Mouse (Mus musculus): ENCODE results near the gene Smim13.

DNA sequence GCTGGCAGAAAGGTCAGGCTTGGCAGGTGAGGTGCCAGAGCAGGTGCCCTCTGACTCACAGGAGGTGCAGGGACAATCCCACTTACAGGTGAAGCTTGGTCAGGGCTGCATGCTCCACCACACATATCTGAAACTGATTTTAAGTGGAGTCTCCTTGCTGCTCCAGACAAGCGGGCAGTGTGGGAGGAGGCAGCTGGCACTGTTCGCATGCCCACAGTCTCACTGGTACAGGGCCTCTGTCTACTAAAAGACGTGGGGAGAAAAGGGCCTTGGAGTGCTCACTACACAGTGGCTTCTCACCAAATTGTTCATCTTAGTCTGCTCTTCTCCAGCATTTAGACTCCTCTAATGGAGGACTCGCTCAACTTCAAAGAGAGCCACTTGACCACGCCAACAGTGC lies 43.4 kb upstream of the Smim13 start:
- TF ChIP-seq CTCF (IDR thresholded peaks at IDR 0.05; ENCODE audit: borderline replicate concordance, insufficient read depth, low read length) (no peak), POLR2A (IDR thresholded peaks at IDR 0.05; ENCODE audit: low read depth, low read length) (no peak)
